ENCODE assay signal across 8 mouse cellular contexts in the genomic region with DNA sequence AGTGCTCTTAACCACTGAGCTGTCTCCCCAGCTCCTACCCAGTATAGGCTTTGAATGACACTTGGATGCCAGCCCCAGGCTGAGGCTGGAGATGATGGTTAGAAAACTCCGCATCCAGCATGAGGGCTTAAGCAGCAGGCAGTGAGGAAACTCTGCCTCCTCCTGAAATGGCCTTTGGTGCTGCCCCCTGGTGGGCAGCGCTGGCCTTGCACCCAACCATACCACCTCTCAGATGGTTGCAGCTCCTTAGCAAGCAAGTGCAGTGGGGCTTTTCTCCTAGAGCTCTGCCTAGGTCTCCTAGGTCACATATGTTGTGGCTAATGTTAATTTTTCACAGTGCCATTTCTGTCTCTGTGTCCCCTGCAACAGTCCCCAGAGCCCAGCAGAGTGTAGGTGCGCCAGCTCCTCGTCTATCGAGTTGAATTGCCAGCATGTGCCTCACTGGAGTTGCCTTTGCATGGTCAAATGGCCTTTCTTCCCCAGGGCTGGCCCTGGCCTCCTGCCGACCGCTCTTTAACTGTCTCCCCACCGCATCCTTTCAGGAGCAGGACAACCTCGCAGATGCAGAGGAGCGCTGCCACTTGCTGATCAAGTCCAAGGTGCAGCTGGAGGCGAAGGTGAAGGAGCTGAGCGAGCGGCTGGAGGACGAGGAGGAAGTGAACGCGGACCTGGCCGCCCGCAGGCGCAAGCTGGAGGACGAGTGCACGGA. TPM values are rescaled to one million over a fixed set of nuclear protein-coding genes. Genes with fewer than 3 reads are reported as not detected.
DNase-seq lines count a peak whose midpoint lies in the region; ATAC-seq and TF ChIP-seq lines count a peak whose summit lies in the region.

No protein-coding gene starts in this region.

- H3K4me1 ChIP-seq in kidney, postnatal 0 days (replicated peaks; ENCODE audit: insufficient read depth, low read length), result peaks cover 8% of the 10 kb centered on the region
- peaks cover 3% of the 10 kb centered on the region; the same call in 1 of the 2 replicates for H3K4me1 ChIP-seq in lung, adult 2 months (ENCODE audit: control insufficient read depth, insufficient read depth, low read length)

- TF ChIP-seq CTCF in kidney, postnatal 0 days (IDR thresholded peaks at IDR 0.05; ENCODE audit: low read depth), result peak; percentile 89
- peak; percentile 96 for TF ChIP-seq CTCF in lung, adult 2 months (IDR thresholded peaks at IDR 0.05; ENCODE audit: insufficient read depth, low read length)

- DNase-seq in 3T3-L1 (ENCODE audit: low read depth, low spot score), result peak; percentile 78
- DNase-seq in B cell, adult 2 months, result peak; percentile 85 to 86
- DNase-seq in adrenal gland, postnatal 4 days (ENCODE audit: low spot score in 2 of 2), result peak; percentile 57
- peak; percentile 75 for DNase-seq in kidney, postnatal 0 days (ENCODE audit: low spot score)
- DNase-seq in lung, adult 2 months, result peak; percentile 71
- peak; percentile 65 to 74 for DNase-seq in right cerebral cortex, adult 2 months (ENCODE audit: low spot score in 2 of 2)
- peak; percentile 50 for DNase-seq in yolk sac, embryonic 10.5 days (ENCODE audit: low spot score)

- no peaks in the 10 kb centered on the region for H3K36me3 ChIP-seq in kidney, postnatal 0 days (ENCODE audit: insufficient read depth, low read length)

- 59% methylated on average over 21 of the region's 21 CpGs for WGBS in kidney, postnatal 0 days
- WGBS in lung, adult 2 months, result 61% methylated on average over 21 of the region's 21 CpGs

- peak; percentile 63 for ATAC-seq in erythroblast, adult 5-6 weeks (replicated peaks; ENCODE audit: low FRiP score, poor library complexity, severe bottlenecking)
- no peak for ATAC-seq in kidney, postnatal 0 days (replicated peaks; ENCODE audit: low FRiP score, low read depth)

- no peak overlapping the region for H3K4me3 ChIP-seq in kidney, postnatal 0 days (replicated peaks; ENCODE audit: low read depth, low read length)
- no peak overlapping the region for H3K4me3 ChIP-seq in lung, adult 2 months (replicated peaks; ENCODE audit: extremely low read depth, low read depth, low read length)

- no peak overlapping the region for H3K9ac ChIP-seq in kidney, postnatal 0 days (ENCODE audit: low read depth, low read length)

- no peak overlapping the region for H3K4me2 ChIP-seq in kidney, postnatal 0 days (ENCODE audit: low read length)

- TF ChIP-seq POLR2A in lung, adult 2 months (IDR thresholded peaks at IDR 0.05; ENCODE audit: borderline replicate concordance, extremely low read depth, low read depth, low read length), result no peak

- H3K9me3 ChIP-seq in kidney, postnatal 0 days (replicated peaks; ENCODE audit: low read length), result no peaks in the 10 kb centered on the region

- H3K27me3 ChIP-seq in kidney, postnatal 0 days (ENCODE audit: insufficient read depth, low read length), result peaks cover 5% of the 10 kb centered on the region; the same call in 1 of the 2 replicates

- H3K27ac ChIP-seq in kidney, postnatal 0 days, result no peak overlapping the region

RNA-seq across cellular contexts. Expression of a gene that starts 16.2 kb away (rescaled TPM):
- 1 to 10 TPM in 1 of 2 experiments, under 1 TPM in 1; 0.62 to 1.8 TPM for total RNA-seq in adrenal gland, postnatal 4 days (2021)
- not detected in 2 replicates for total RNA-seq in erythroblast, adult 5-6 weeks (2015; ENCODE audit: low replicate concordance)
- 0.14 TPM in 1 of 2 replicates, not detected in the other for total RNA-seq in erythroblast, adult 5-6 weeks (2017; ENCODE audit: low replicate concordance)
- 0.37 and 0.47 TPM in 2 replicates for polyA plus RNA-seq in kidney, postnatal 0 days (2015; fragmentation: Nextera tagmentation; extraction: Ambion mirVana)
- polyA plus RNA-seq in lung, adult 2 months (2012; rRNA removed), result 0.07 TPM in 1 of 2 replicates, not detected in the other

RNA-seq across cellular contexts. Expression of a gene that starts 34.6 kb away (rescaled TPM):
- total RNA-seq in adrenal gland, postnatal 4 days (2021), result 10 to 100 TPM; 38.7 to 39.6 TPM
- total RNA-seq in erythroblast, adult 5-6 weeks (2015; ENCODE audit: low replicate concordance), result 6.5 and 7.1 TPM in 2 replicates
- 3.6 and 8.5 TPM in 2 replicates for total RNA-seq in erythroblast, adult 5-6 weeks (2017; ENCODE audit: low replicate concordance)
- 114 and 129 TPM in 2 replicates for polyA plus RNA-seq in kidney, postnatal 0 days (2015; fragmentation: Nextera tagmentation; extraction: Ambion mirVana)
- 32.7 and 35.4 TPM in 2 replicates for polyA plus RNA-seq in lung, adult 2 months (2012; rRNA removed)

Comparison
In these comparisons a context has a peak if more than half of its experiments do, and no peak if none do; other contexts are left out.
1. RNA of a gene that starts 34.6 kb away (total RNA-seq): 38.7 to 39.6 TPM in adrenal gland, postnatal 4 days; 3.6 to 8.5 TPM in erythroblast, adult 5-6 weeks; every median in the first group is over 4 times any median in the second.
2. Peak in every context shown above with its lines, with median percentiles within 50 percentile points of each other: DNase-seq.